Mouse (Mus musculus): ENCODE measurements around the gene Tenm3.

Gene Tenm3

GRCm38 (mm10) chr8:48341692-48342091 lies 502.1 kb downstream of the Tenm3 start:
- no peak for DNase-seq (ENCODE audit: low spot score in 2 of 2)

DNA sequence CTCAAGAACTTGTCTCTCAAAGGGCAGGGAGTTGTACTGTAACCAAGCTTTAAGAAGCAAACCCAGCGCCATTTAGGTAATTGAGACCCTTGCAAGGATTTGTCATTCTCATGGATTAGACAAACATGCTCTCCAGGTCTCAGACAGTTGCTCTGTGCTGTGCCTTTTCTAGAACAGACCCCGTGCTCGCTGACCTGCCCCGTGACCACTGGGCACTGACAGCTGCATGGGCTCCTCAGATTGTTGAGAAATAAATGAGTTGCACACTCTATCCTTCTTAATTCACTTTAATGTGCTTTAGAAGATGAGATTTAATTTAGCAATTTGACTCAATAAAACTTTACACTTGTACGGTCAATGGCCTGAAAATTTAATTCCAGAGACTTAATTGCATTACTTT lies 502.5 kb downstream of the Tenm3 start:
- DNase-seq (ENCODE audit: low spot score in 2 of 2) = no peak

DNA sequence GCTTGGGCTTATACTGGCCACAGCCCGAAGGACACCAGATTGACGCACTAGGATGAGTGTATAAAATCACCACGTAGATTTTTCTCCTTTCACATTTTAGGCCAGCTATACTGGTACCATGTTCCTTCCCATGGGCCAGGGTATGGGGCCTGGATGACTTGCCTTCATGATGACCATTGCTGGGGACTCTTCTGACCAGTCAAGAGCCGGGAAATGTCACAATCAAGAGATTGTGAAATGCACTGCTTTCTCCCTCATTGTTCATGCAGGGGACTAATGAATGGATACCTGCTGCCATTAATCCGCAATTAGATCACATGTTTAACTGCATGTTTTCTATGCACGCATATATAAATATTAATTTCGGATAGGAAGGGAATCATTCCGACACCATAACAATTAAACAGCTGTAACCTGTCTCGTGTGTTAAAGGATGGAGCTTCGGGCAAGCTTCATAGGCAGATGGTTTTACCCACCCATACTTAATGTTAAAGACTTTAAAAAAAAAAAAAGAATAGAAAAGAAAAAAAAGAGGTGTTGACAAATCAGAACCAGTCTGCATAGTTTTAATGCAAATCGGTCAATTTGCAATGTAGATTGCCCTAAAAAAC lies 521.0 kb downstream of the Tenm3 start:
- no peak for DNase-seq (ENCODE audit: low spot score in 2 of 2)

GRCm38 (mm10) chr8:48322240-48322639 lies 521.5 kb downstream of the Tenm3 start:
- DNase-seq (ENCODE audit: low spot score in 2 of 2) = no peak

- no peak for DNase-seq (ENCODE audit: low spot score in 2 of 2)
Measured at GRCm38 (mm10) chr8:48319674-48320073, 524.1 kb downstream of the Tenm3 start.

GRCm38 (mm10) chr8:48317498-48317897 lies 526.3 kb downstream of the Tenm3 start:
- DNase-seq (ENCODE audit: low spot score in 2 of 2) = no peak

DNA sequence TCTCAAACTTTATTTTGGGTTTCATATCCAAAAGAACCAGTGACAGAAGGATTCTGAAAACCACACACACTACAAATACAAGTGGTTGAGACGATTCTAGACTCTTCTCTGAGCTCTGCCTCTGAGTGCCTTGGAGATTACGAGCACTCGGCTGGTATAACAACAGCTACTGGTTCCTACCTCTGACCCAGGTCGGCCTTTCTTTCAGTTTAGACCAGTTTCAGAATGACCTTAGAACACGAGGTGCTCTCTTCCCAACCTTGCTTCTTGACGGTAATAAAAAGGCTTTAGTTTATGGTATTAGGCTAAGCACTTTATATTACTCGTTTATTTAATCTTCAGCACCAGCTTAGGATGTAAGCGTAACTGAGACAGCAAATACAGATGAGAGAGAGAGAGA lies 528.1 kb downstream of the Tenm3 start:
- no peak for DNase-seq (ENCODE audit: low spot score in 2 of 2)

GRCm38 (mm10) chr8:48313985-48314368 lies 529.8 kb downstream of the Tenm3 start:
- no peak for DNase-seq (ENCODE audit: low spot score in 2 of 2)

- DNase-seq (ENCODE audit: low spot score in 2 of 2) = no peak
Measured at GRCm38 (mm10) chr8:48313210-48313984, 530.4 kb downstream of the Tenm3 start.

DNA sequence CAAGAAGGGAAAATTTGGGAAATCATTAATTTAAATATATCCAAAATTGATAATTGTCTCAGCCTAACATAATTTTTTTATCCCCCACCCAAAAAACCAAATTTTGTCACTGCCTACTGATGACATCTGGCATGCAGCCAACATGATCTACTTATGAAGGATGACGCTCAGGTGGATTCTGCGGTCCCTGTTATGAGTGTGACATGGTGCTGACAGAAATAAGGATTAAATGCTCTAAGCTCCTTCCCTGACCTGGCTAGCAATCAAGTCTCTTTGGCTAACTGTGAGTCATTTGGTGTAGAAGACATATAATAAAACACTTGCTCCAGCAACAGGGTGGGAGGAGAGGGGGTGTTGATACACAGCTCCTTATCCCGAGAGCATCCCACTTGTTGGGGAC lies 532.0 kb downstream of the Tenm3 start:
- DNase-seq (ENCODE audit: low spot score in 2 of 2) = no peak

- DNase-seq (ENCODE audit: low spot score in 2 of 2) = no peak
Measured at GRCm38 (mm10) chr8:48310240-48310849, 533.4 kb downstream of the Tenm3 start.

DNA sequence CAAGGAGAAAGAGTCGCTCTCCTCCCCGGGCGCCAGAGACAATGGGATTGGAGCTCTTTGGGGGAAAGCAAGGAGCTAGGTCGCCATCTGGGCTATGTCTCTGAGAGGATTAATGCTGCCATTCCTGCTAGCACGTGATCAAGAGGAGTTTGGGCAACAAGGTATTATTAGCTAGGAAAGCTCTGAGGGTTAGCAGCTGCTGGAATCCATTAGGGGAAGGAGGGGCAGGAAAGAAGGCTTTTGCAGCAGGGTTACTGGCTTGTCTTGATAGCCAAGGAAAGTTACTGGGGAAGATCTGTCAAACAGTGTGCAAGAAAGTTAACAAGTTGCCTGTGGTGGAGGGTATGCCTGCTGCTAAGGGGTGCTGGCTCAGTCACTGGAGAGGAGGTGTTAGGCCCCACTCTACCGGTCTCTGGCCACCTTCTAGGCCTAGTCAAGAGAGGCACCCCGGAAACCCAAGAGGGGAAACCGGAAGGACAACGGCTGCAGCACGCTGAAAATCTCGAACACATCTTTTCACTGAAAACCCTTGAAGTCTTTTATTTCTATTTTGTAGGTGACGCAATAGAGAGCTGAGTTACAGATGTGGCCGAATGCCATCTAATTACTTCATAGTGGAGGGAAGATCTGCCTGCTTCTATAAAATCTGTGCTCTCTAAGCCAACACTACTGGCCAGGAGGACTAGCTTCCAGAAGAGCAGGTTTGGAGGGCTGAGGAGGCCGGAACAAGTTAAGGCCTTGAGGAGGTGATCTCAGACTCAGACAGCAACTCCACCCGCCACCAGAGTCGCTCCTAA lies 534.4 kb downstream of the Tenm3 start:
- peak; percentile 15 to 46 for DNase-seq (ENCODE audit: low spot score in 2 of 2)

DNA sequence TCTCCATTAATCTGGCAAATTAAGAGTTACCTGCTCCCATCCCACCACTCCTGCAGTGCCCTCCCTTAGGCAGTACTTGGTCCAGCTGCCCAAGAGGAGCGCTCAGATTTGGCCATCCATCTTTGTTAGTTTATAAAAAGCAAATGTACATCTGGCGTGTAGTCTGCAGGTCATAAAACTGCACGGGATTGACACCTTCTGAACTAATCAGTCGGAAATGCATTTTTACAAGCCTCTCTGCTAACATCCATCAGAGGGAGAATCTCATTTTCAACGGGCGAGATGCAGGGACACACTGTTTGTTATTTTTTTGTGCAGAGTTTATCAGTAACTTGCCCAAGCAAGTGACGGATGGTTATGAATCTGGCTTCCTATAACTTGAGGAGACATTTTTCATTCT lies 539.5 kb downstream of the Tenm3 start:
- DNase-seq (ENCODE audit: low spot score in 2 of 2) = no peak

GRCm38 (mm10) chr8:48300613-48301037 lies 543.1 kb downstream of the Tenm3 start:
- no peak for DNase-seq (ENCODE audit: low spot score in 2 of 2)

- DNase-seq (ENCODE audit: low spot score in 2 of 2) = no peak
Measured at GRCm38 (mm10) chr8:48300061-48300460, 543.7 kb downstream of the Tenm3 start.

GRCm38 (mm10) chr8:48299341-48299740 lies 544.4 kb downstream of the Tenm3 start:
- no peak for DNase-seq (ENCODE audit: low spot score in 2 of 2)

- DNase-seq (ENCODE audit: low spot score in 2 of 2) = no peak
Measured at GRCm38 (mm10) chr8:48296371-48296770, 547.4 kb downstream of the Tenm3 start.

DNA sequence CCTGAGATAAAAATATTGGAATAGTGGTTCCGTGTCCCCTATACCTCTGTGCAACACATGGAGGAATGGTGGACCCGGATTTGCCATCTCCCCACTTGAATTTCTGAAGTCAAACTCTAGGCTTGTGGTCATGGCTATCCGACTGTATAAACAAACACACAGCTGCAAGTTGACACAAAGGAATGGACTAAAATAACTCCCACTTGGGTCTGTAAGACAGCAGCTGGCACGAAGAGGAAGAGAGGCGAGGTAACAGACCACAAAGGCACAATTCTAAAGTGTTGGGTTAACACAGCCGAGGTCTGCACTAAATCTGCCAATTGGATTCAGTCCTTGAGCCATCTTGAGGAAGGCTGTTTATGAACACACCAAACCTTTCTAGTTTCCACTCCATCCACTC lies 548.2 kb downstream of the Tenm3 start:
- no peak for DNase-seq (ENCODE audit: low spot score in 2 of 2)

- DNase-seq (ENCODE audit: low spot score in 2 of 2) = no peak
Measured at GRCm38 (mm10) chr8:48293797-48294196, 550.0 kb downstream of the Tenm3 start.

GRCm38 (mm10) chr8:48285432-48285831 lies 558.3 kb downstream of the Tenm3 start:
- DNase-seq (ENCODE audit: low spot score in 2 of 2) = no peak

- DNase-seq (ENCODE audit: low spot score in 2 of 2) = no peak
Measured at GRCm38 (mm10) chr8:48281855-48282254, 561.9 kb downstream of the Tenm3 start.

- DNase-seq (ENCODE audit: low spot score in 2 of 2) = no peak
Measured at GRCm38 (mm10) chr8:48279360-48279759, 564.4 kb downstream of the Tenm3 start.

All from heart, adult 9 months (tissue).